Mouse (Mus musculus): ENCODE measurements around the gene Spint1.

Spint1 gene

GRCm38 (mm10) chr2:119237210-119237870 lies at the start of gene Spint1:
TSS of gene Spint1 (plus strand) at chr2:119237362.
- DNase-seq (ENCODE audit: low spot score in 2 of 2): no peak

DNA sequence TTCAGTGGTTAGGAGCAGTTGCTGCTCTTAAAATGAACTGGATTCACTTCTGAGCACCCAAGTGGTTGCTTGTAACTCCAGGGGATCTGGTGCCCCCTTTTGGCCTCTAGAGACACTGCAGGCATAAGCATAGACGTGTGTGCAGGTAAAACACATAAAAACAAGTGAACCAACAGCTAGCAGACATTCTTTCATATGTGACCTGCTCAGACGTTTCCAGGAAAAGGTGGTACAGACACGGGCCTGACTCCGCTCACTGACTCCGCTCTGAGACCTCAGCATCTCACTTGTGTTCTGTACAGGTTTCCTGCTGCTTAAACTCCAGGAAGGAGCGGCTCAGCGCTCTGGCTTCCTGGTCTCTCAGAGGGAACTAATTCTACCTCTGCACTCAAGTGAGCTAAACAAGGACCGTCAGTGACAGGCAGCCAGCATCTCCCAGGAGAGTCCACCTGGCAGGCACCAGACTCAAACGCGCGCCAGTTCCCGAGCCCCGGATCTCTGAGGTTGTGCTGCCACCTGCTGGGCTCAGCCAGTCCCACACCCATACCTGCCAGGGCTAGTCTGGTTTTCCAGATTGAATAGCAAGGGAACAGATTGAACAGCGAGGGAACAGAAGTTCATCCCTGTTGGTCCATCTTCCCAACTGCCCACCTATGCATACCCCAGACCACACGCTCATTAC lies 48.0 kb upstream of the Spint1 start:
- DNase-seq (ENCODE audit: low spot score in 2 of 2): peak; percentile 49 to 80

GRCm38 (mm10) chr2:119190969-119191368 lies 46.2 kb upstream of the Spint1 start:
- DNase-seq (ENCODE audit: low spot score in 2 of 2): no peak

DNA sequence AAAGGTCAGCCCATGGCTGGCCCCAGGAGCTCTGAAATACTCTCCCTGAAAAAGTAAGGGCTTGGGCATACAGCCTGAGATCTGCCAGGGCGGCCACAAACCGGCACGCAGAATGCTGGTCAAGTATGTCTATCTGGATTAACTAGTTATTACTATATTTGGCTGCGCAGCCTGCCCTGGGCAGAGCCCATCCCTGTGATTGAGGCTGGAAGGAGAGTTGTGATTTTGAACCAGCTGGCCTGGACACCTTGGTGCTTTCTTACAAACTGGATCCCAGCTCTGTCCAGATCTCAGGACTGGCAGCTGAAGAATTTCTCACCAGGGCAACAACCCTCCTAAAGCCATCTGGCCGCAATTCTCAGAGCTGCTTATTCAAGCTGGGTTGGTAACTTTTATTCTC lies 43.0 kb upstream of the Spint1 start:
- DNase-seq (ENCODE audit: low spot score in 2 of 2): no peak

GRCm38 (mm10) chr2:119196316-119197108 lies 40.6 kb upstream of the Spint1 start:
- no peak for DNase-seq (ENCODE audit: low spot score in 2 of 2)

GRCm38 (mm10) chr2:119197493-119197892 lies 39.7 kb upstream of the Spint1 start:
- no peak for DNase-seq (ENCODE audit: low spot score in 2 of 2)

DNA sequence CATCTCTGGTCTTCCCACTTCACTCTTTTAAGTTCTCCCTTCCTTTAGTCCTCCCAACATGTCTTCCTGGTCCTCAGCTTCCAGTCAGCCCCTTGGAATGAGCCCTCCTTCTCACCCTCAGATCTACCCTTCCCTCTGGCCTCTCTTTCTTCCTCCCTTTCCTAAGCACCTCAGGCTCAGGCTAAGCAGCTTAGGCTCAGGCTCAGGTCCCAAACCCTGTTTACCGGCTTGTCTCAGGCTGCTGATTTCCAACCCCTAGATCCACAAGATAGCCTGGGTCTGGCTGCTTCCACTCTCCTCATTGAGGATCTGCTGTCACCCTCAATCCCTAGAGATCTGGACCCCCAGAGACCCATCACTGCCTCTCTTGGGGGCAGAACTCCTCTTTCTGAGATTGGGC lies 39.1 kb upstream of the Spint1 start:
- DNase-seq (ENCODE audit: low spot score in 2 of 2): no peak

GRCm38 (mm10) chr2:119198934-119199333 lies 38.2 kb upstream of the Spint1 start:
- no peak for DNase-seq (ENCODE audit: low spot score in 2 of 2)

DNA sequence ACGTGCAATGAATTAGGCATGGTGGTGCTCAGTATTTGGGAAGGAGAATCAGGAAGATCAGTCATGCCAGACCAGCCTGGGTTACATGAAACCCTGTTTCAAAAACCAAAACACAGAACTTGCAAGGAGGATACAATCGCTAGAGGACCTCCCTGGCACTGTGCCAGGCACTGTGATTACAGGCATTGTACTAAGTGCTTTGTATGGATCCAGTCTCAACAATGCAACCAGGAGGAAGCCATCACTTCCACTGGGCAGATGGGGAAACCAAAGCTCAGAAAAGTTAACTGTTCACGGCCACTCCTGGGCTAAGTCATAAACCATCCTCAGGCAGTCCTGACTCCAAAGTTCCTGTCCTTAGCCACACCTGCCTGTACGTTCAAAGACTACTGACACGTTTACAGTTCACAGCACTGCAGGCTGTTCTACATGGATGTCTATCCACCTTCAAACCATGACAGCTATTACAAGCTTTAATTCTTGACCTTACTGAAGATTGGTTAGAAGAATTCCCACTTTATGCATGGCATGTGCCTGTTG lies 34.2 kb upstream of the Spint1 start:
- no peak for DNase-seq (ENCODE audit: low spot score in 2 of 2)

DNA sequence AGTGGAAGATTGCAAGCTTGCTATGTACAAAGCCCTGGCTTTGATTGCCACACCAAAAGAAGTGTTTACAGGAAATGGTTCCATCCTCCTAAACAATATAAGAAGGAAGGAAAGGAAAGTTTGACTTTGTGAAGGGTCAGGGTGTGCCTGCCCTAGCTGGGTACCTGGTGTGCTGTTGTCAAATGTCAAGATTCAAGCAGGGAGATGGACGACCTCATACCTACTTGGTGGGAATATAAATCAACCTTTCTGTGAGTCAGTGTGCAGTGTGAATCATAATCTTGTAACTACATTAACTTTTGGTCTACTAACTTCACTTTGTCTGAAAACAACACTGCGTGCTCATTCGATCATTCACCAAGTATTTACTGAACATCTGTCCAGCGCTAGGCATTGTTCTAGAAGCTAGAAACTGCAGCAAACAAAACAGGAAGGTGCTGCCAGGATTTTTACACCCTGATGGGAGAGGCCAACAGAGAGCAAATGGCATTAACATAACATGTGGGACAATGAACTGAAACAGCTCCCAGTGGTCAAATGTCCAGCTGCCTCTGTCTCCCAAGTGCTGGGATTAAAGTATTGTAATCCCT lies 33.2 kb upstream of the Spint1 start:
- DNase-seq (ENCODE audit: low spot score in 2 of 2): no peak

GRCm38 (mm10) chr2:119207961-119208343 lies 29.2 kb upstream of the Spint1 start:
- no peak for DNase-seq (ENCODE audit: low spot score in 2 of 2)

DNA sequence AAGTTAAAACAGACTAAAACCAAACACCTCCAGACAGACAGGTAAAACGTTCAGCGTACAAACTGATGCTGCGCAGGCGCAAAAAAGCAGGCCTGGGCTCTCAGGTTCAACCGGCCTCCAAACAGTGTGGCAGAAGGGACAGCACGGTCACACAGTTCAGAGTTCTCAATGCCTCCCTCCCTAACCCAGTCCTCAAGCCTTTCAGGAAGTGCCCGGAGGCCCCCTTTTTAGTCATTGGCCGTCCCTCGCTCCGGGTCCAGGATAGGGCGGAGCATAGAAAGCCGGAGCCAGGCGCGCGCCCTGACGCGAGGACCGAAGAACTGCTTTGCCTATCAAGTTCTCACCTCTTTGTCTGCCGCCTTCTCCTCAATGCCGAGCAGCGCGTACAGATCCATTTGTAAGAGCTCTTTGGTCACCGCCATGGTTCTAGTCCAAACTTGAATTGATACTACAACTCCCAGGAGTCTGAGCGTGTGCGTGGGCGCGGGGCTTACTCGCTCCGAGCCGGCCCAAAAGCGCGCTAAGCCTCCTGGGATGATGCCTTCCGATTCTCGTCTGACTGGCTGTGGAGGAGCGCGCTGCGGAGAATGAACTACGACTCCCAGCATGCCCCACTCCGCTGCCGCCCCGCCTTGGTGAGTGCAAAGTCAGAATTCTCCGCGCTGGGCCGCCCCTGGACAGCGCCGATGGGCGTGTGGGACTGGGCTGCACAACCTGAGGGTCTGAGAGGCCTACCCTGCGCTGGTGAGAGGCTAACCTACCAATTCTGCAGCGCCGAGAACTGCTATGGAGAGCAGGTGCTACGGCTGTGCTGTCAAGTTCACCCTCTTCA lies 28.6 kb upstream of the Spint1 start, which contains the start of the genes Zfyve19 and Dnajc17:
Gene Zfyve19, plus strand, starts transcription at position 274 of the 832 bp plus-strand sequence.
Gene Dnajc17, minus strand, starts transcription at position 452 of the 832 bp plus-strand sequence.
- peak; percentile 95 to 97 for DNase-seq (ENCODE audit: low spot score in 2 of 2)

DNA sequence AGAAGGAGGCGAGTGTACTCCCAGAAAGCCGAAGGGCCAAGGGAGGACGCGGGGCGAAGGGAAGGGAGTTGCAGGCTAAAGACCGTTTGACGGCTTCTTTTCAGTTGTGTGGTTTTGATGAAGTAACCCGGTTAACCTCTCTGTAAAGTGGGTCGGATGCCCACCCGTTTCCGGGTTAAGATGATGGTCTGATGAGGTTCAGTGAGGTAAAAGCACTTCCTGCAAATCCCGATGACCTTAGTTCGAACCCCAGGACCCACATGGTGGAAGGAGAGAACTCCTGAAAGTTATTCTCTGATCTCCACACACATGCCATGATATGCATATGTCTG lies 28.0 kb upstream of the Spint1 start:
- no peak for DNase-seq (ENCODE audit: low spot score in 2 of 2)

DNA sequence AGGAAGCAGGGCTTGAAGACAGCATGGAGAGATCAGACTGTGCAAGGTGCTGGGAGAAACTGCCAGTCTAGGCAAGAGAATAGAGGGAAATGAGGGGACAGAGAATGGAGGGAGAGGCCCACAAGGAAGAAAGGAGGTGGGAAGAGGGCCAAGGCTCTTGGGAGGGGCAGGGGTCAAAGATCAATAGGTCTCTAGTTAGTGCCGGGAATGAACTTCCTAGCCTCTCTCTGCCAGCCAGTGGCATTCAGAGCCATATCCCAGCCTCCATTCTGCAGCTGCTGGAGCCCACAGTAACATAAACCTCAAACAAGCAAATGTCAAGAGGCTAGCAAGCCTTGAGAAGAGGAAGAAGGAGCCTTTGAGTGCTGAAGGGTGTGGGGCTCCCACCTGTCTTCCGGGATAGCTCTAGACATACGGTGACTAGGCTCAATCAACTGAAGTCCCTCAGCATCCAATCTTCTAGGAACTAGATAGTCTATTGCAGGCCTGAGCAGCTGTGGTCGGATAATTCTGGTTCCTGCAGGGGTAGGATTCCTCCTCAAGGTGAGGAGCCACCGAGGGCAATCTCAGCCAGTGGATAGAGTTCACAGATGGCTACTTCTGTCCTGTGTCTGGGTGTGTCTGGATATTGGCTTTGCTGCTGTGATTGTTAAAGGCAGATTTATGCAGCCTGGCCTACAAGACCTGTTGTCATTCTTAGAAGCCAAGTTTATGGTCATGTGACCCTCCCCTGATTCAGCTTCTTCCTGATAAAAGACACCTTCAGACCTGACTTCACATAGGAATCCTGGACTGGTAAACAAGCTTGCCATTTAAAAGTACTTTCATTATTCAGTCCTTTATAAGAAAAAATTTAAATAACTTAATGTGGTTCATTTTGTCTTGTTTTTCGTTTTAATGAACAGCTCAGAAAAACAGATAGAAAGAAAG lies 7.1 kb upstream of the Spint1 start, which contains the start of gene Ppp1r14d:
Gene Ppp1r14d, minus strand, starts transcription at position 132 of the 930 bp plus-strand sequence.
- DNase-seq (ENCODE audit: low spot score in 2 of 2): no peak

- no peak for DNase-seq (ENCODE audit: low spot score in 2 of 2)
These were observed 416 bp upstream of the Spint1 start for GRCm38 (mm10) chr2:119236682-119237209.

DNA sequence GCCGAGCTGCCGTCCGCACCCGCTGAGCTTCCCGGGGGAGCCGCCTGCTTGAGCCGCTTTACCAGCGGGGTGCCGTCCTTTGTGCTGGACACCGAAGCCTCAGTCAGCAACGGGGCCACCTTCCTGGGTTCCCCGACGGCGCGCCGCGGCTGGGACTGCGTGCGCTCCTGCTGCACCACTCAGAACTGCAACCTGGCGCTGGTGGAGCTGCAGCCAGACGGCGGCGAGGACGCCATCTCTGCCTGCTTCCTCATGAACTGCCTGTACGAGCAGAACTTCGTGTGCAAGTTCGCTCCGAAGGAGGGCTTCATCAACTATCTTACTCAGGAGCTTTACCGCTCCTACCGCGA lies 684 bp downstream of the Spint1 start:
- DNase-seq (ENCODE audit: low spot score in 2 of 2): no peak

DNA sequence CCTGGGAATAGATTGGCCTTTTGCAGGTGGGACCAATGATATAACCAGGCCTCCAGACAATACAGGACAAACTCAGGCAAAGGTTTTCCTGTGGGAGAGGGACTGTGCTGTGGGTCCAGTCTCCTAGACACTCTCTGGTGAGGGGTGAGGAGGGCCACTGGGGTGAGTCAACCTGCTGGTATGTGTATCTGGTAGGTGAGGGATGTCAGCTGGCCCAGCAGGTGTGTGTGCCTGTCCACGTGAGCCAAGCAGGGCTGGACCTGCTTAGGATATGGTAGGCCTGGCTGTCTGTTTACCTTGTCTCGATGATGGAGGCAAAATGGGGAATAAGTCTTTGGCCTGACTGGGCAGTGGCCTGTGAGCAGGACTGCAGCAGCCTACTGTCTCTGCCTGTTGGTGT lies 1.5 kb downstream of the Spint1 start:
- DNase-seq (ENCODE audit: low spot score in 2 of 2): no peak

DNA sequence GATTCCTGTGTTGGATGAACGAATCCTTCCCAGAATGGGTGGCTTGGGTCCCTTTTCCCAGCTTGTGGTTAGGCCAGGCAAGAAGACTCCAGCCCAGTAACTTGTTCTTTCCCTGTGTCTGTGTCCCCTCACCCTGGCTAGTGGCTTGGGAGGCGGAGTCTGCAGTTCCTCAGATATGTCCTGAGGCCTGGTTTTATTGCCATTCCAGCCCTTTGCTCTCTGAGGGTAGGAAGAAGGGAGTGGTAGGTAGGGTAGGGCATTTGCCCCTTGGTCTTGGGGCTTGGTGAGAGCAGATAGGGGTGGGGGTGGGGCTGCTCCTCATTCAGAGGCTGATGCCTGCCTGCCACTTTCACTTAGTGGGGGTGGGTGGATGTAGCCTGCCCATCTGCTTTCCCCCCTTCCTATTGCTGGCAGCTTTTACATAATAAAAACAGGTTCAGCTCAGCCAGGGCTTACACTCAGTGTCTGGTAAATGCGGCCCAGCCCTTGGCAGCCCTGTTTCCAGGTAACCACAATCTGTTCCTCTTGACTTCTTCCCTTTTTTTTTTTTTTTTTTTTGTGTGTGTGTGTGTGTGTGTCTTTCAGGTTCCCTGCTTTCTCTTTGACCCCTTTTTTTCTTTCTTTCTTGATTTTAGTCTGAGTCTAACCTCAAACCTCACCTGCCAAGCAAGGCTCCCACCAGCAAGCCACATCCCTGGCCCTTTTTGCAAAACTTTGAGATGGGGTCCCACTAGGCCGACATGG lies 3.1 kb downstream of the Spint1 start:
- no peak for DNase-seq (ENCODE audit: low spot score in 2 of 2)

- no peak for DNase-seq (ENCODE audit: low spot score in 2 of 2)
These were observed 3.6 kb downstream of the Spint1 start for GRCm38 (mm10) chr2:119240819-119241186.

Data from frontal cortex, postnatal 14 days (tissue).